Mouse (Mus musculus) central nervous system, embryonic 14 days (tissue): Measurements from ENCODE around the gene Ces2f. TPM values are rescaled to one million over a fixed set of nuclear protein-coding genes. Genes with fewer than 3 reads are reported as not detected.

Experiments used
- polyA plus RNA-seq: library from polyadenylated mRNA; depleted of rRNA; stranded (reverse); fragments of >200 nt; gene quantifications from 2 replicates; pipeline ENCODE4 v1.2.3, GENCODE M21; 2012; rRNA removed

The Ces2f gene
- 0.03 TPM in 1 of 2 replicates, not detected in the other for polyA plus RNA-seq

DNA sequence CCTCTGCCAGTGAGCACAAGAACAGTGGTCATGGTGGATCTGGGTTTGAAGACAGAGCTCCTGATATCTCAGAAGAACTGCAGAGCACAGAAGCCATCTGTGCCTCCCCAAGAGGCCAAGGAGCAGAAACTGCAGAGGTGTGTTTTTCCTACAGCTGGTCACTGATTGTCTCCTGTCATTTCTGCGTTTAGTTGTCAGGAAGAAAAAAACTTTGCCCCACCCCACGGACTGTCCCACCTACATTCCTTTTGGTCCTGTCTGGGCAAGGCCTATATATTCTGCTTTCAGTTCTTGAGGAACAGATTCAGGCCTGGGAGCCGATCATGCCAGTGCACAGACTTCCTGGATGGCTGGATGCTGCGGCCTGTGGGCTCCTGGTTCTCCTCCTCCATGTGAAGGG, at the start of gene Ces2f:
Gene Ces2f (plus strand): TSS at position 301 of the 400 bp plus-strand sequence.

GRCm38 (mm10) chr8:104925972-104926596, 21.1 kb upstream of the Ces2f start, which contains the start of gene Ces2e:
TSS of gene Ces2e (plus strand) at chr8:104926260.

DNA sequence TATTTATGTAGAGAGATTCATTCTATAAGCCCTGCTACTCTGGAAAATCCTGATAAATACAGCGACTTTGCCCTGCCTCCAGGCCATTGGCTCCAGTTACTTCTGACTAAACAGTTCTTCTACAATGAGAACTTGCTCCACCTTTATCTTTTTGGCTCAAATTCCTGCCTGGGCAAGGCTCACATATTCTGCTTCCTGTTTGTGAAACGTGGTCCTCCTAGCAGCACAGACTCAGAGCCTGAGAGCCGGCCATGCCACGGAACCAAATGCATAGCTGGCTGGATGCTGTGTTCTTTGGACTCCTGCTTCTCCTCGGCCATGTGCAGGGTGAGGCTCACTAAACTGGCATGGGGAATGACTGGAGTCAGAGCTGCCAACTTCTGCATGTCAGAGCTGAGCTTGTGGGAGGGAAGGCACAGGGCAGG, 14.4 kb downstream of the Ces2f start, which contains the start of gene Ces2g:
Gene Ces2g (plus strand): TSS at position 182 of the 425 bp plus-strand sequence.

GRCm38 (mm10) chr8:105000586-105000985, 53.4 kb downstream of the Ces2f start, which contains the start of gene Ces2h:
TSS of gene Ces2h (plus strand) at chr8:105000853.

Other genes starting within 250 kb of the Ces2f start
- not detected in 2 replicates for gene Ces2a, start 213.4 kb upstream of the Ces2f start, polyA plus RNA-seq
- gene Ces2b, start 115.8 kb upstream of the Ces2f start, polyA plus RNA-seq: 0.25 and 0.34 TPM in 2 replicates
- gene Ces2c, start 100.3 kb upstream of the Ces2f start, polyA plus RNA-seq: not detected in 2 replicates
- 0.04 TPM in 1 of 2 replicates, not detected in the other for gene Ces2e, start 21.1 kb upstream of the Ces2f start, polyA plus RNA-seq
- 0.02 and 0.16 TPM in 2 replicates for gene Ces2g, start 14.4 kb downstream of the Ces2f start, polyA plus RNA-seq
- gene Ces2h, start 53.5 kb downstream of the Ces2f start, polyA plus RNA-seq: not detected in 2 replicates
- gene Ces3a, start 101.2 kb downstream of the Ces2f start, polyA plus RNA-seq: not detected in 2 replicates
- not detected in 2 replicates for gene Ces3b, start 136.4 kb downstream of the Ces2f start, polyA plus RNA-seq
- gene Ces4a, start 184.4 kb downstream of the Ces2f start, polyA plus RNA-seq: 0.05 TPM in 1 of 2 replicates, not detected in the other
- gene Cbfb, start 223.3 kb downstream of the Ces2f start, polyA plus RNA-seq: 25.0 and 35.6 TPM in 2 replicates